ENCODE assay signal across 8 mouse cellular contexts in genomic region chr17:28007857-28008564, GRCm38 (mm10).
A peak's percentile ranks its signal among the peaks of the same experiment; 100 is the strongest.
DNase-seq lines count a peak whose midpoint lies in the region; ATAC-seq and TF ChIP-seq lines count a peak whose summit lies in the region.

No protein-coding gene starts in this region.

- no peaks in the 10 kb centered on the region for H3K27me3 ChIP-seq in ES-Bruce4 (ENCODE audit: control insufficient read depth, insufficient read depth, low read length, poor library complexity, severe bottlenecking)
- H3K27me3 ChIP-seq in embryonic facial prominence, embryonic 12.5 days, result no peaks in the 10 kb centered on the region
- H3K27me3 ChIP-seq in heart, embryonic 12.5 days (replicated peaks), result no peaks in the 10 kb centered on the region
- peaks cover 10% of the 10 kb centered on the region; the same call in 1 of the 2 replicates for H3K27me3 ChIP-seq in midbrain, embryonic 10.5 days (ENCODE audit: low read depth, poor library complexity, severe bottlenecking)

- TF ChIP-seq CTCF in ES-Bruce4 (IDR thresholded peaks at IDR 0.05; ENCODE audit: low read depth, low read length), result no peak

- TF ChIP-seq EP300 in ES-Bruce4 (IDR thresholded peaks at IDR 0.05; ENCODE audit: insufficient read depth, low read depth, low read length), result no peak

- no peak overlapping the region for H3K27ac ChIP-seq in ES-Bruce4 (ENCODE audit: insufficient read depth, low read length)
- H3K27ac ChIP-seq in embryonic facial prominence, embryonic 12.5 days, result peak overlapping the region; percentile 87
- peak overlapping the region; percentile 85 for H3K27ac ChIP-seq in heart, embryonic 12.5 days (ENCODE audit: poor library complexity, severe bottlenecking)
- peak overlapping the region; percentile 79 for H3K27ac ChIP-seq in midbrain, embryonic 10.5 days (replicated peaks)

- H3K4me3 ChIP-seq in ES-Bruce4 (ENCODE audit: low read depth, low read length), result peak overlapping the region; percentile 26
- peak overlapping the region; percentile 9 for H3K4me3 ChIP-seq in embryonic facial prominence, embryonic 12.5 days
- peak overlapping the region; percentile 24 for H3K4me3 ChIP-seq in heart, embryonic 12.5 days
- peak overlapping the region; percentile 27; the same call in 1 of the 2 replicates for H3K4me3 ChIP-seq in midbrain, embryonic 10.5 days

- peak; percentile 68; the same call in 1 of the 2 replicates for ATAC-seq in embryonic facial prominence, embryonic 12.5 days (ENCODE audit: insufficient number of reproducible peaks, insufficient read depth, low FRiP score, low TSS enrichment)
- peak; percentile 39; the same call in 1 of the 2 replicates for ATAC-seq in heart, embryonic 12.5 days (ENCODE audit: insufficient number of reproducible peaks, low FRiP score)

- H3K4me1 ChIP-seq in ES-Bruce4 (ENCODE audit: control insufficient read depth, insufficient read depth, low read length), result peaks cover 13% of the 10 kb centered on the region
- H3K4me1 ChIP-seq in embryonic facial prominence, embryonic 12.5 days, result peaks cover 59% of the 10 kb centered on the region
- H3K4me1 ChIP-seq in heart, embryonic 12.5 days (replicated peaks), result peaks cover 63% of the 10 kb centered on the region
- H3K4me1 ChIP-seq in midbrain, embryonic 10.5 days, result peaks cover 38% of the 10 kb centered on the region

- DNase-seq in kidney, postnatal 14 days, result peak; percentile 51
- peak; percentile 27 for DNase-seq in midbrain, embryonic 10.5 days (ENCODE audit: low spot score)
- DNase-seq in thymus, postnatal 0 days (ENCODE audit: low spot score), result peak; percentile 50
- DNase-seq in adrenal gland, postnatal 4 days (ENCODE audit: low spot score in 2 of 2), result no peak
- DNase-seq in urinary bladder, adult 2 months (ENCODE audit: low spot score), result no peak

- no peaks in the 10 kb centered on the region for H3K9me3 ChIP-seq in ES-Bruce4 (replicated peaks; ENCODE audit: control insufficient read depth, insufficient read depth, low read length, poor library complexity, severe bottlenecking)
- no peaks in the 10 kb centered on the region for H3K9me3 ChIP-seq in embryonic facial prominence, embryonic 12.5 days
- no peaks in the 10 kb centered on the region for H3K9me3 ChIP-seq in heart, embryonic 12.5 days (replicated peaks)
- no peaks in the 10 kb centered on the region for H3K9me3 ChIP-seq in midbrain, embryonic 10.5 days (replicated peaks)

- H3K36me3 ChIP-seq in ES-Bruce4 (ENCODE audit: control insufficient read depth, insufficient read depth, low read length, poor library complexity, severe bottlenecking), result no peaks in the 10 kb centered on the region
- H3K36me3 ChIP-seq in embryonic facial prominence, embryonic 12.5 days, result peaks cover 15% of the 10 kb centered on the region
- peaks cover 9% of the 10 kb centered on the region; the same call in 1 of the 2 replicates for H3K36me3 ChIP-seq in heart, embryonic 12.5 days
- H3K36me3 ChIP-seq in midbrain, embryonic 10.5 days, result peaks cover 15% of the 10 kb centered on the region

- no peak for TF ChIP-seq POLR2A in ES-Bruce4 (IDR thresholded peaks at IDR 0.05; ENCODE audit: insufficient read depth, low read length)

- H3K9ac ChIP-seq in ES-Bruce4 (ENCODE audit: low read depth, poor library complexity, severe bottlenecking), result peak overlapping the region; percentile 36
- peak overlapping the region; percentile 32; the same call in 1 of the 2 replicates for H3K9ac ChIP-seq in embryonic facial prominence, embryonic 12.5 days
- peak overlapping the region; percentile 62 for H3K9ac ChIP-seq in heart, embryonic 12.5 days

- 26% methylated on average over 27 of the region's 27 CpGs for WGBS in embryonic facial prominence, embryonic 12.5 days
- 37% methylated on average over 27 of the region's 27 CpGs for WGBS in heart, embryonic 12.5 days
- WGBS in midbrain, embryonic 10.5 days, result 32% methylated on average over 27 of the region's 27 CpGs

- peak overlapping the region; percentile 35 for H3K4me2 ChIP-seq in embryonic facial prominence, embryonic 12.5 days (replicated peaks)
- H3K4me2 ChIP-seq in heart, embryonic 12.5 days, result peak overlapping the region; percentile 63

Comparison
In these comparisons a context has a peak if more than half of its experiments do, and no peak if none do; other contexts are left out.
1. DNase-seq: peak in kidney, postnatal 14 days (single experiment), midbrain, embryonic 10.5 days (single experiment) and thymus, postnatal 0 days (single experiment); none in adrenal gland, postnatal 4 days (0 of 2) and urinary bladder, adult 2 months (single experiment).
2. Peak in every context shown above with its lines, with median percentiles within 50 percentile points of each other: H3K4me3 ChIP-seq and H3K9ac ChIP-seq.